9 mouse cellular contexts compared by ENCODE assay signal in the genomic region with DNA sequence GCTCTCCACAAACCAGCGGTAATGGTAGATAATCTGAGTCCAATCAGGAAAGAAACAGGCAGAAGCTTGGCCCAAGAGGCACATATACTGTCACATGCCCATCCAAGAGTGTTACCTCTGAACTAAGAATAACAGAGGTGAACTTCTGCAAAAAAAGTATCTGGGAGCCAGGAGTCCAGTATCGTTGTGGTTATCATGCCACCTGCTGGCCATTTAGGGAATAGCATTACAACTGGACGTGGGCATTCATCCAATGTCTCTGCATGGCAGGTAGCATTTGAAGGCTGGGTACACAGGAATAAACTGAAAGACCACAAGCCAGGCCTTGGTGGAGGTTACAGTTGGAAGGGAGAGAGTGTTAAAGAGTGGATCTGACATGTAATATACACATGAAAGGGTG.
DNase-seq lines count a peak whose midpoint lies in the region; ATAC-seq and TF ChIP-seq lines count a peak whose summit lies in the region.
"Had no signal": no experiment of that assay in that cellular context is flagged by ENCODE, and none has a peak within 500 bp of the region (broad histone marks: within the 10 kb centered on the region; RNA-seq: fewer than 3 reads in every experiment).

No protein-coding gene starts in this region.

- H3K9ac ChIP-seq in forebrain, embryonic 15.5 days (replicated peaks), result no peak overlapping the region
- H3K9ac ChIP-seq: limb, embryonic 15.5 days had no signal

- peak; percentile 44; the same call in 1 of the 2 replicates for TF ChIP-seq CTCF in spleen, adult 2 months (IDR thresholded peaks at IDR 0.05; ENCODE audit: extremely low read depth, insufficient read depth, insufficient read length, insufficient replicate concordance)

- TF ChIP-seq POLR2A in spleen, adult 2 months (IDR thresholded peaks at IDR 0.05; ENCODE audit: low read depth, low read length), result no peak

- no peak overlapping the region for H3K4me3 ChIP-seq in forebrain, embryonic 10.5 days
- H3K4me3 ChIP-seq in forebrain, embryonic 15.5 days, result no peak overlapping the region
- no peak overlapping the region for H3K4me3 ChIP-seq in spleen, adult 2 months (ENCODE audit: extremely low read depth, insufficient read depth, insufficient read length)
- H3K4me3 ChIP-seq: limb, embryonic 15.5 days had no signal

- peaks cover 13% of the 10 kb centered on the region for H3K4me1 ChIP-seq in forebrain, embryonic 10.5 days
- H3K4me1 ChIP-seq in forebrain, embryonic 15.5 days, result peaks cover 20% of the 10 kb centered on the region
- H3K4me1 ChIP-seq in spleen, adult 2 months (ENCODE audit: control insufficient read depth, insufficient read depth, insufficient read length), result no peaks in the 10 kb centered on the region; the same call in 1 of the 2 replicates
- H3K4me1 ChIP-seq: limb, embryonic 15.5 days had no signal

- 12% methylated on average over 3 of the region's 3 CpGs for WGBS in forebrain, embryonic 10.5 days
- whole genome bisulfite sequencing in forebrain, embryonic 15.5 days, result 11% methylated on average over 3 of the region's 3 CpGs
- WGBS in spleen, adult 2 months, result 10% methylated on average over 3 of the region's 3 CpGs

- H3K27me3 ChIP-seq in forebrain, embryonic 10.5 days (ENCODE audit: poor library complexity, severe bottlenecking), result peaks cover 9% of the 10 kb centered on the region; the same call in 1 of the 2 replicates
- H3K27me3 ChIP-seq in forebrain, embryonic 15.5 days, result no peaks in the 10 kb centered on the region
- H3K27me3 ChIP-seq in spleen, adult 2 months (ENCODE audit: control insufficient read depth, insufficient read depth, low read length), result no peaks in the 10 kb centered on the region

- H3K27ac ChIP-seq in forebrain, embryonic 10.5 days, result no peak overlapping the region
- H3K27ac ChIP-seq in forebrain, embryonic 15.5 days (replicated peaks), result no peak overlapping the region
- H3K27ac ChIP-seq in spleen, adult 2 months (ENCODE audit: insufficient read depth, low read length), result no peak overlapping the region
- H3K27ac ChIP-seq: limb, embryonic 15.5 days had no signal

- ATAC-seq in forebrain, embryonic 15.5 days (replicated peaks), result no peak

- H3K36me3 ChIP-seq in forebrain, embryonic 10.5 days (replicated peaks), result no peaks in the 10 kb centered on the region
- no peaks in the 10 kb centered on the region for H3K36me3 ChIP-seq in forebrain, embryonic 15.5 days
- no peaks in the 10 kb centered on the region for H3K36me3 ChIP-seq in spleen, adult 2 months (ENCODE audit: control insufficient read depth, insufficient read depth, low read length)
- H3K36me3 ChIP-seq: limb, embryonic 15.5 days had no signal

- no peak overlapping the region for H3K4me2 ChIP-seq in forebrain, embryonic 15.5 days (replicated peaks)
- H3K4me2 ChIP-seq: limb, embryonic 15.5 days had no signal

- DNase-seq in forebrain, embryonic 10.5 days (ENCODE audit: extremely low spot score, low spot score), result peak; percentile 69
- peak; percentile 39 for DNase-seq in urinary bladder, adult 2 months (ENCODE audit: low spot score)
- no peak for DNase-seq in urinary bladder, postnatal 10 days (ENCODE audit: low spot score)
- DNase-seq in embryo, embryonic 11.5 days (ENCODE audit: low read depth, low spot score), result peak; percentile 64
- peak; percentile 74 for DNase-seq in kidney, postnatal 14 days
- peak; percentile 40 to 49 for DNase-seq in lung, adult 18-20 months
- peak; percentile 9 to 36 for DNase-seq in spleen, adult 2 months (ENCODE audit: low read depth in 1 of 2, low spot score in 2 of 2)

- H3K9me3 ChIP-seq in forebrain, embryonic 10.5 days, result no peaks in the 10 kb centered on the region
- no peaks in the 10 kb centered on the region for H3K9me3 ChIP-seq in forebrain, embryonic 15.5 days
- H3K9me3 ChIP-seq: limb, embryonic 15.5 days had no signal
